Mouse (Mus musculus) megakaryocyte, embryonic 14.5 days (primary cell): ENCODE measurements around the gene Pcmt1.

Source experiments
- FLI1 ChIP-seq: IDR thresholded peaks from 2 replicates; pipeline ENCODE4 v1.6.1; 2012; ENCODE audit warnings: low read length, inconsistent platforms, mixed read lengths
- GATA1 ChIP-seq: IDR thresholded peaks from 3 replicates; pipeline ENCODE4 v1.6.1; 2012; ENCODE audit warnings: mixed read lengths, low read length, inconsistent platforms, borderline replicate concordance

DNA sequence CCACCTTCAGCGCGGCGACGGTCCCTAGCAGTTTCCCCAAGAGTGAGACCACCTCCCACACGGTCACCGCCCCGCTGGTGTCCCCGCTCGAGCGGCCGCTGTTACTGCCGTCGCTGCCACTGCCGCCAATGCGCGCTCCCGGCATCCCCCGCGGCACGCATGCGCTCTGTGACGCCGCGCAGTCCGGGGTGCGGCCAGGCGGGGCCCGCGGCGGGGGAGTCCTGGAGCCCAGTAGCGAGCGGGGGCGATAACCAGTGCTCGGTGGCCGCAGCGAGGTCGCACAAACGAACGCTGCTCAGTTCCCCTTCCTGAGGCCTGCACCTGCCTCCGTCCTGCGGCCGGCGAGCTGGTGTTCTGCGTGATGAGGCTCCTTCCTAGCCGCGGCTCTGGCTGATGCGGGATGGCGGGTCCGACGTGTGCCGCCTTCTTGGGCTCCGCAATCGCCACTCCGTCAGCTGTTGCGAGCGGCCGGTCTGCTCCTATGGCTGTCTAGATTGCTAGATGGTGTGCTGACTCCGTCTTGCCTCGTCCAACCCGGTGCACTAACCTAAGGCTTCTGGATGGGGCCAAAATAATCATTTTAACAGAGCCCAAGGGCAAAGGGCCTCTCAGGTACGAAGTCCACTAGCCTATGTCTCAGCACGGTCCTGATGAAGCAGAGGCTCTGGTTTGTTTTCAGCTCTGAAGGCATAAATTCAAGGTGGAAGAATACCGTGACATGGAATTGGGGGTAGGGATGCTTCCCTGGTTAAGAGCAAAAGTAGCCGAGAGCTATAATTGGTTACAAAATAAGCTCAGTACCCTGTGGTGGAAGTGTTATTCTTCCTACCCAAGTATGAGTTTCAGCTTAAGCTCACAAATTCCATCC is 17.5 kb downstream of the Pcmt1 start:
- no peak for TF ChIP-seq FLI1
- no peak for TF ChIP-seq GATA1
